Mouse (Mus musculus): Measurements from ENCODE around the gene Igtp. TPM values are rescaled to one million over a fixed set of nuclear protein-coding genes. Genes with fewer than 3 reads are reported as not detected.
"Not testable (repeated sequence)": the region's sequence is repeated elsewhere in the genome, so short reads cannot be mapped to it uniquely, and the experiment has no call there.

Gene Igtp
- polyA plus RNA-seq, 1 experiment from 2014 or later, result 5.2 TPM

DNA sequence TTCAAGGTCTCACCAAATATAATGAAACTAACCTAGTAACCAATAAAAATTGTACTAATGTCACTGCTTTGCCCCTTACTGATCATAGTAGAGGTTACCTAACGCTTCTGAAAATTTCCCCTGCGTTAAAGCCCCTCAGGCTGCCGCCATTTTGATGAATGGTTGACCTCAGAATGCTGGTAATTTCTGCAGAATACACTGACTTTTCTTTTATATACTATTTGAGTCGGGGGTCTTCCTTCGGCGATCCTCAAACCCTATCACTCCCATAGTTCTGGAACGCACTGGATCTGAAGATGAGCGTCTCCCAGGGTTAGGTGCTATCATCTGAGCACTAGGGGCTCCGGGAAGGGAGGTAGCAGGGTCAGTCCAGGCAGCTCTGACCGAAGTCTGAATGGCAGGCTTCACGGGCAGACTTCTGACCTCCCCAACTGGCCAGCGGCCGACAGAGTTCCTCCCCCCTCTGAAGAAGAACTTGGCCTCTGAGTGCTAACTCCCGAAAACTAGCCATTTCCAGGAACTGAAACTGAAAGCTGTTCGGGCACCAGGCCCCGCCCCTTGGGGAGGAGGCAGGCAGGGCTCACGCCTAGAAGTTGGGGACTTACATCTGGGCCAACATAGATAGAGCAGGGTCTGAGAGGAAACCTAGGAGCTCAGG, 15.2 kb downstream of the Igtp start:
- Histone ChIP-seq H3K4me1 (peaks cover 6% of the 10 kb centered on the region; the same call in 1 of the 2 replicates), H3K9ac (peak overlapping the region; percentile 48), H3K27ac (peak overlapping the region; percentile 41; the same call in 1 of the 2 replicates), H3K27me3 (no peaks in the 10 kb centered on the region), H3K4me3 (peak overlapping the region; percentile 61), H3K36me3 (no peaks in the 10 kb centered on the region), H3K9me3 (no peaks in the 10 kb centered on the region), H3K4me2 (peak overlapping the region; percentile 65)
- ATAC-seq (ENCODE audit: borderline replicate concordance, extremely low read depth, low FRiP score, low TSS enrichment), result peak; percentile 85
- WGBS, result 26% methylated on average over 17 of the region's 17 CpGs

DNA sequence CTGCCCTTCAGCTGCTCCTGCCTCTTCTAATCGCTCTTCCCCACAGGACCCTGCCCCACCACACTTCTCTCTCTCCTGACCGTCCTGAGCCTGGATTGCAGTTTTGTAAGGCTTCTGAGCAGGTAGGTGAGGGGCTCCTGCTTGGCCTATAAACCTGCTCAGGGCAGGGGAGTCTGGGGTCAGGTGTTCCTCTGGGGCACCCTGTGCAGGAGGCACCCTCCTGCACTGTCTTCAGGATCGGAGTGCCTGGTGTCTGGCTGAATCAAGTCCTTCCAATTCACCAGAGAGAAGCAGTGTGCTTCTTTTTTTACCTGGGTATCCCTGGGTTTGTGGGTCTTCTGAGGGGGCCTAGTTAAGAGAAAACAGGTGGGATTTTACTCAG, 15.7 kb downstream of the Igtp start:
- not testable (repeated sequence) for H3K36me3 ChIP-seq; H3K27ac ChIP-seq; H3K27me3 ChIP-seq; H3K9ac ChIP-seq; H3K4me1 ChIP-seq; H3K9me3 ChIP-seq; ATAC-seq (ENCODE audit: borderline replicate concordance, extremely low read depth, low FRiP score, low TSS enrichment)
- H3K4me2 ChIP-seq, result peak overlapping the region; percentile 65
- peak overlapping the region; percentile 61 for H3K4me3 ChIP-seq
- WGBS, result 4% methylated on average over 1 of the region's 3 CpGs

DNA sequence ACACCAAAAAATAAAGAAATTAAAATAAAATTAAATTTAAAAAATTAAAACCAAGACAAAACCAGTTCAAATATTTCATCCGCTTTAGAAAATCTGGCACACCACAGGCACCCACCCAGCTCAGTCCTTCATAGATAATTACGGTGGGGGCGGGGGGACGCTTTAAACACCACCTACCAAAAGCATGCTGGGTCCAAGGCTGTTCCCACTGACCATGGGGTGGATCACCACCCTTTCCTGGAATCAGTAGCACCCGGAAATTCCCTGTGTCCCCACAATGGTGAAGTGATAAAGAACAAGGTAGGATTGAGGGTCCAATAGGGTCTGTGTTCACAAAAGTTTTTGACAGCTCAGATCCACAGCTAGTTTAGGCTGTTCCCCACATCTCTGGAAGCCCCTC, 16.5 kb downstream of the Igtp start:
- no peak overlapping the region for H3K27ac ChIP-seq
- no peak overlapping the region for H3K9ac ChIP-seq
- no peak for ATAC-seq (ENCODE audit: borderline replicate concordance, extremely low read depth, low FRiP score, low TSS enrichment)
- no peaks in the 10 kb centered on the region for H3K27me3 ChIP-seq
- WGBS, result 67% methylated on average over 5 of the region's 5 CpGs
- peaks cover 6% of the 10 kb centered on the region; the same call in 1 of the 2 replicates for H3K4me1 ChIP-seq
- H3K9me3 ChIP-seq, result no peaks in the 10 kb centered on the region
- no peaks in the 10 kb centered on the region for H3K36me3 ChIP-seq
- H3K4me3 ChIP-seq, result no peak overlapping the region
- H3K4me2 ChIP-seq, result no peak overlapping the region; the same call in 1 of the 2 replicates

DNA sequence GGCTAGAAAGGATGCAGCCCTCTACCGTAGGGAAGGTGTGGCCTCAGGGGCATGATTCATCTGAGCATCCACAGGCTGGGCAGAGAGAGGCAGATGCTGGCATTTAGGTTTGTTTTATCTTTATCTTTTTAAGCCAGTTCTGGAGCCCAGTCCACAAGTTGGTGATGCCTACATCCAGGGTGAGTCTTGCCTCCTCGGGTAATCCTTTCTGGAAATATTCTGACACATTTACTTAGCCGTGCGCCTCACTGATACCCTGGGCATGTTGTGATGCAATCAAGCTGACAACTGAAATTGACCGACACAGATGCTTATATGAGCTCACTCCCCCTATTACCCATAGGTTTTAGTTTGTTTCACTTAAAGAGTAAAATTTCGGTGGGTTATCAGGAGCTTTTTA, 17.5 kb downstream of the Igtp start:
- H3K9me3 ChIP-seq, result no peaks in the 10 kb centered on the region
- no peak overlapping the region for H3K4me2 ChIP-seq
- H3K9ac ChIP-seq, result no peak overlapping the region
- peaks cover 6% of the 10 kb centered on the region; the same call in 1 of the 2 replicates for H3K4me1 ChIP-seq
- H3K4me3 ChIP-seq, result no peak overlapping the region
- no peak overlapping the region for H3K27ac ChIP-seq
- ATAC-seq (ENCODE audit: borderline replicate concordance, extremely low read depth, low FRiP score, low TSS enrichment), result no peak
- H3K36me3 ChIP-seq, result no peaks in the 10 kb centered on the region
- WGBS, result 70% methylated on average over 6 of the region's 6 CpGs
- no peaks in the 10 kb centered on the region for H3K27me3 ChIP-seq

DNA sequence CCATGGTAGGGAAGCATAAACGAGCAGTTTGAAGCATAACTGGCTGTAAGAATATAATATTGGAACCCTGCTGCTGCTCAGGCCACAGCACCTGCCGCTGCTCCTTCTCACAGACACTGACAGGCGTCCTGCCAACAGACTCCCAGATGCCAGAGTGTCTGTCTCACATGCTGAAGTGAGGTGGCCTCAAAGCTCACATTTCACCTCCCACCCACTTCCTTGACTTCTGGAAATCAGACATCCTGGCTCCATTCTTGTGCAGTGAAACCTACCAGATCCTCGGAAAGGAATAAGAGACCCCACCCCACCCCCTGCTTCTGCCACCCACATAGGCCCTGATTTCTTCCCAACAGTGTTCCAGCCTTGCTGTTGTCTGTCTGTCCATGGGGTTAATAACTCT, 24.4 kb downstream of the Igtp start:
- Histone ChIP-seq H3K4me3 (no peak overlapping the region), H3K4me1 (peaks cover 10% of the 10 kb centered on the region; the same call in 1 of the 2 replicates), H3K4me2 (no peak overlapping the region), H3K9me3 (no peaks in the 10 kb centered on the region), H3K9ac (no peak overlapping the region), H3K27ac (no peak overlapping the region), H3K27me3 (no peaks in the 10 kb centered on the region), H3K36me3 (no peaks in the 10 kb centered on the region)
- no peak for ATAC-seq (ENCODE audit: borderline replicate concordance, extremely low read depth, low FRiP score, low TSS enrichment)
- 12% methylated on average over 4 of the region's 4 CpGs for WGBS

DNA sequence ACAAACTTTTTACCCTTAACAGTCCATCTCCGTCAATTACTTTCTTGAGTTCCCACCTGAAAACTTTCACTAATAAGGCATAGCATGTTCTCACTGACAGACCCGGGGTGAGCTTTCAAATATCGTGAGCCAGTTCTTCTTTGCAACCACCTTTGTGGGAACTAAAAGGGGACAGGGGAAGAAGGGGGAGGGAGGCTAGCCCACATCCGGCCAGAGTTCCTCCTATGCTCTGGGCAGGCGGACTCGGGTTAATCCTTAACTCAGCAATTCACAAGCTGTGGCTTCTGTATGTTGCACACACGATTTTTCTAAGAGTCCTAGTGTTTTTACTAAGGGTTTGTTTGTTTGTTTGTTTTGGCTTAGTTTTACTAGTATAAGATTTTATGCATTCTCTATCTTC, 25.0 kb downstream of the Igtp start:
- 27% methylated on average over 7 of the region's 7 CpGs for WGBS

DNA sequence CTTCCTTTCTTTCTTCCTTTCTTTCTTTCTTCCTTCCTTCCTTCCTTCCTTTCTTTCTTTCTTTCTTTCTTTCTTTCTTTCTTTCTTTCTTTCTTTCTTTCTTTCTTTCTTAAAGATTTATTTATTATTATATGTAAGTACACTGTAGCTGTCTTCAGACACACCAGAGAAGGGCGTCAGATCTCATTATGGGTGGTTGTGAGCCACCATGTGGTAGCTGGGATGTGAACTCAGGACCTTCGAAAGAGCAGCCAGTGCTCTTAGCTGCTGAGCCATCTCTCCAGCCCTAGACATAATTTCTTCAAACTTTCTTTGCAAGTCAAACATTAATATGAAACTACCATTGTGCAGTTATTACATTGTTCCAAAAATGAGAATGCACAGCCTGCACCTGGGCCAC, 25.5 kb downstream of the Igtp start:
- H3K27ac ChIP-seq; ATAC-seq (ENCODE audit: borderline replicate concordance, extremely low read depth, low FRiP score, low TSS enrichment); H3K9me3 ChIP-seq; H3K4me2 ChIP-seq; H3K36me3 ChIP-seq; H3K9ac ChIP-seq; H3K27me3 ChIP-seq; H3K4me3 ChIP-seq: not testable (repeated sequence)
- H3K4me1 ChIP-seq, result peaks cover 10% of the 10 kb centered on the region; the same call in 1 of the 2 replicates
- WGBS, result 58% methylated on average over 2 of the region's 2 CpGs

More for the DNA sequence above, 25.0 kb downstream of the Igtp start:
- Histone ChIP-seq H3K9me3 (no peaks in the 10 kb centered on the region), H3K27me3 (no peaks in the 10 kb centered on the region), H3K4me1 (peaks cover 10% of the 10 kb centered on the region; the same call in 1 of the 2 replicates), H3K4me2 (no peak overlapping the region), H3K36me3 (no peaks in the 10 kb centered on the region), H3K27ac (no peak overlapping the region), H3K9ac (no peak overlapping the region; the same call in 1 of the 2 replicates), H3K4me3 (no peak overlapping the region)
- ATAC-seq (ENCODE audit: borderline replicate concordance, extremely low read depth, low FRiP score, low TSS enrichment), result no peak

DNA sequence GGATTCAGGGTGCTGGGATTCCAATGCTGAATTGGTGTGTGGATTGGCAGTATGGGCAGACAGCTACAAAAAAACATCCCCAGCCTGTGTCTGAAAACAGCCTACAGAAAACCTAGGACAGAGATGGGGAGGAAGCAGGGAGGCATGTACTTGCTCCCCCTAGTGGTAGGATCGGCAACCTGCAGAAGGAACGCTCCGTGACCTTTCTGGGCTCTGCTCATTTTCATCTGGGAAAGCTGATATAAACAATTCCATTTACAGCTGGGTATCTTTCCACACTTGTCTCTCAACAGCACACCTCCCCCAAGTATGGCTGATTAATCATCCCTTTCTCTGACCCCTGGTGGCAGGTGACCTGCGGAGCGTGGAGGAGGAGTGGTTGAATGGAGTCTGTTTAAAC, 26.3 kb downstream of the Igtp start:
- H3K4me2 ChIP-seq, result no peak overlapping the region
- no peak for ATAC-seq (ENCODE audit: borderline replicate concordance, extremely low read depth, low FRiP score, low TSS enrichment)
- 2% methylated on average over 5 of the region's 5 CpGs for WGBS

DNA sequence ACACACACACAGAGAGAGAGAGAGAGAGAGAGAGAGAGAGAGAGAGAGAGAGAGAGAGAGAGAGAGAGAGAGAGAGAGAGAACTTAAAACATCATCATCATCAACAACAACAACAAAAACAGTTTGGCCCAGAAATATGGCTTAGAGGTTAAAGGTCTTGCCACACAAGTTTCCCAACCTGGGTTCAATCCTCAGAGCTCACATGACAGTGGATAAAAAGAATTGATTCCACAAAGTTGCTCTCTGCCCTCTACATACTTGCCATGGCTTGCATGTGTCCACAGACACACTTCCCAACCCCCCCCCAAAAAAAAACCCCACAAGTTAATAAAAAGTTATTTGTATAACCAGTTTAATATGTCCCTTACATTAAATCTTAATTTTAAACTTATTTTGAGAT, 27.1 kb downstream of the Igtp start:
- Histone ChIP-seq H3K4me1 (peaks cover 10% of the 10 kb centered on the region; the same call in 1 of the 2 replicates), H3K9ac (no peak overlapping the region), H3K27ac (no peak overlapping the region), H3K36me3 (no peaks in the 10 kb centered on the region), H3K4me2 (no peak overlapping the region), H3K27me3 (no peaks in the 10 kb centered on the region), H3K4me3 (no peak overlapping the region), H3K9me3 (no peaks in the 10 kb centered on the region)
- no peak for ATAC-seq (ENCODE audit: borderline replicate concordance, extremely low read depth, low FRiP score, low TSS enrichment)

More for the DNA sequence above, 26.3 kb downstream of the Igtp start:
- no peaks in the 10 kb centered on the region for H3K36me3 ChIP-seq
- no peaks in the 10 kb centered on the region for H3K9me3 ChIP-seq
- H3K9ac ChIP-seq, result no peak overlapping the region
- H3K4me3 ChIP-seq, result no peak overlapping the region
- no peaks in the 10 kb centered on the region for H3K27me3 ChIP-seq
- H3K4me1 ChIP-seq, result peaks cover 10% of the 10 kb centered on the region; the same call in 1 of the 2 replicates
- H3K27ac ChIP-seq, result no peak overlapping the region

DNA sequence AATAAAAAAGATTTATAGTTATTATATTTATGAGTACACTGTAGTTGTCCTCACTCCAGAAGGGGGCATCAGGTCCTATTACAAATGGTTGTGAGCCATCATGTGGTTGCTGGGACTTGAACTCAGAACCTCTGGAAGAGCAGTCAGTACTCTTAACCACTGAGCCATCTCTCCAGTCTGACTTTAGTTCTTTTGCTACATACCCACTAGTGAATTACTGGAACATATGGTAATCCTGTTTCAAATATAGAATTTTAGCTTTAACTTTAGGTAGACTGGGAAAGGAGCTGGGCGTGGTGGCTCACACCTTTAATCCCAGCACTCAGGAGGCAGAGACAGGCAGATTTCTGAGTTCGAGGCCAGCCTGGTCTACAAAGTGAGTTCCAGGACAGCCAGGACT, 28.7 kb downstream of the Igtp start:
- not testable (repeated sequence) for H3K36me3 ChIP-seq; H3K4me3 ChIP-seq; H3K4me2 ChIP-seq; H3K9me3 ChIP-seq; ATAC-seq (ENCODE audit: borderline replicate concordance, extremely low read depth, low FRiP score, low TSS enrichment); H3K27me3 ChIP-seq; H3K9ac ChIP-seq; H3K27ac ChIP-seq
- peaks cover 10% of the 10 kb centered on the region; the same call in 1 of the 2 replicates for H3K4me1 ChIP-seq
- WGBS, result 71% methylated on average over 2 of the region's 2 CpGs

DNA sequence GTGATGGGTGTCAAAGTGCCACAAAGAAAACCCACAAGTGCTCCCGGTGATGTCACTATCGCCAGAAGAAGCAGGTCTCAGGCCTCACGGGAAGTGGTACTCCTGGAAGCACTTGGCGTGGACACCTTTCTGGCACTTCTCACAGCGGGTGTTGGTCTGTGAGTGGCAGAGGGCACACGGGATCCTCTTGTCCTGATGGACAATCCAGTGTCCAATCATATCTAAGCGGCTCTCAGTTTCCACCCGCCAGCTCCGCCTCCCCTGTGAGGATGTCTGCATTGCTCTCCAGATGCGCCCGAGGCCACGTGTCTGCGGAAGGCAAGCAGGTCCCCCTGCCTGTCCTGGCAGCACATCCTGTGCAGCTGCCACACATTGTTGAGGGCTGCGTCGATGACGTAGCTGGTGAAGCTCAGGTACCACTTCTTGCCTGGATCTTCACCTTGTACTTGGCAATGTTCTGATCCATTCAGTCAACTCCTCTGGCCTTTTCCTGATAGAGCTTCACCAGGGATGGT, 31.1 kb downstream of the Igtp start:
- H3K27me3 ChIP-seq, result no peaks in the 10 kb centered on the region
- WGBS, result 56% methylated on average over 16 of the region's 16 CpGs
- H3K4me1 ChIP-seq, result peaks cover 3% of the 10 kb centered on the region; the same call in 1 of the 2 replicates
- H3K27ac ChIP-seq, result no peak overlapping the region
- H3K9me3 ChIP-seq, result no peaks in the 10 kb centered on the region
- no peak overlapping the region for H3K4me3 ChIP-seq
- no peak overlapping the region for H3K9ac ChIP-seq
- no peaks in the 10 kb centered on the region for H3K36me3 ChIP-seq
- no peak for ATAC-seq (ENCODE audit: borderline replicate concordance, extremely low read depth, low FRiP score, low TSS enrichment)
- no peak overlapping the region for H3K4me2 ChIP-seq

DNA sequence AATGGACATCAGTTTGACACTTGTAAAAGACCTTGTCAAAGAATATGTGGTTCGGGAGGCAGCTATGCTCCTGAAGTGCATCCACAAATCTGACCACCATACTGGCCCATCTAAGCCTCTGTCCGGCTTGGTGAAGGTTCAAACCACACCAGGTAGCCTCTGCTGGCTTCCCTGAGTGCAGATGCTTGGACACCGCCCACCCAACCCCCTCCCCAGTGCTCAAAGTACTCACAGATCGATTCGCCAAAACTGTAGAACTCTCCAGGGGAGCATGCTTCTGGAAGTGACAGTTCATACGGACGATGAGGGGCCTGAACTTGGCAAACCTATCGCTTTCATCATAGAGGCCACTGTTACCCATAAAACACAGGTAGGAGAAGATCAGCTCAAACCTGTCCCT, 31.8 kb downstream of the Igtp start:
- no peak overlapping the region for H3K9ac ChIP-seq
- no peaks in the 10 kb centered on the region for H3K9me3 ChIP-seq
- no peaks in the 10 kb centered on the region for H3K27me3 ChIP-seq
- no peaks in the 10 kb centered on the region for H3K36me3 ChIP-seq
- 79% methylated on average over 8 of the region's 8 CpGs for WGBS
- H3K27ac ChIP-seq, result no peak overlapping the region
- no peak overlapping the region for H3K4me2 ChIP-seq
- no peak overlapping the region for H3K4me3 ChIP-seq
- ATAC-seq (ENCODE audit: borderline replicate concordance, extremely low read depth, low FRiP score, low TSS enrichment), result no peak
- H3K4me1 ChIP-seq, result no peaks in the 10 kb centered on the region

Data from lung, embryonic 15.5 days (tissue).